Mouse (Mus musculus): ENCODE measurements at regions not wholly inside any gene's neighbourhood (a gene's known extent, or its start where the extent isn't known, plus 50 kb on each side); places are given as distances from the start of the nearest gene placed in this dataset.

GRCm38 (mm10) chr3:62159031-62159430 is 179.1 kb upstream of the Arhgef26 start:
- 54% methylated on average over 22 of the region's 22 CpGs for WGBS
- Histone ChIP-seq H3K27ac (ENCODE audit: low read length) (no peak overlapping the region), H3K4me3 (ENCODE audit: low read length) (no peak overlapping the region), H3K36me3 (ENCODE audit: control insufficient read depth, insufficient read depth) (no peaks in the 10 kb centered on the region), H3K9ac (ENCODE audit: low read length) (no peak overlapping the region), H3K27me3 (ENCODE audit: control insufficient read depth, insufficient read depth, low read length) (no peaks in the 10 kb centered on the region), H3K4me2 (ENCODE audit: low read depth, low read length) (no peak overlapping the region), H3K4me1 (ENCODE audit: control insufficient read depth, insufficient read depth, low read length) (no peaks in the 10 kb centered on the region), H3K9me3 (replicated peaks; ENCODE audit: control insufficient read depth, low read length) (peaks cover 17% of the 10 kb centered on the region)
- ATAC-seq (replicated peaks; ENCODE audit: extremely low read depth, insufficient read depth, low FRiP score), result peak; percentile 99

- Histone ChIP-seq H3K4me1 (ENCODE audit: control insufficient read depth, insufficient read depth, low read length) (no peaks in the 10 kb centered on the region), H3K9ac (ENCODE audit: low read length) (no peak overlapping the region), H3K4me3 (ENCODE audit: low read length) (no peak overlapping the region), H3K4me2 (ENCODE audit: low read depth, low read length) (no peak overlapping the region), H3K27me3 (ENCODE audit: control insufficient read depth, insufficient read depth, low read length) (no peaks in the 10 kb centered on the region), H3K36me3 (ENCODE audit: control insufficient read depth, insufficient read depth) (no peaks in the 10 kb centered on the region), H3K27ac (ENCODE audit: low read length) (no peak overlapping the region), H3K9me3 (replicated peaks; ENCODE audit: control insufficient read depth, low read length) (no peaks in the 10 kb centered on the region)
- ATAC-seq (replicated peaks; ENCODE audit: extremely low read depth, insufficient read depth, low FRiP score), result no peak
- 48% methylated on average over 4 of the region's 4 CpGs for WGBS
Observed at GRCm38 (mm10) chr3:62170647-62171046, 167.5 kb upstream of the Arhgef26 start.

GRCm38 (mm10) chr3:62187807-62188509 is 150.2 kb upstream of the Arhgef26 start:
- Histone ChIP-seq H3K4me3 (ENCODE audit: low read length) (no peak overlapping the region), H3K4me1 (ENCODE audit: control insufficient read depth, insufficient read depth, low read length) (no peaks in the 10 kb centered on the region), H3K27ac (ENCODE audit: low read length) (no peak overlapping the region), H3K36me3 (ENCODE audit: control insufficient read depth, insufficient read depth) (no peaks in the 10 kb centered on the region), H3K4me2 (ENCODE audit: low read depth, low read length) (no peak overlapping the region), H3K9ac (ENCODE audit: low read length) (no peak overlapping the region), H3K27me3 (ENCODE audit: control insufficient read depth, insufficient read depth, low read length) (no peaks in the 10 kb centered on the region), H3K9me3 (replicated peaks; ENCODE audit: control insufficient read depth, low read length) (no peaks in the 10 kb centered on the region)
- ATAC-seq (replicated peaks; ENCODE audit: extremely low read depth, insufficient read depth, low FRiP score), result no peak
- 78% methylated on average over 3 of the region's 3 CpGs for WGBS

GRCm38 (mm10) chr3:62192466-62192865 is 145.7 kb upstream of the Arhgef26 start:
- H3K27ac ChIP-seq (ENCODE audit: low read length), result no peak overlapping the region
- H3K9me3 ChIP-seq (replicated peaks; ENCODE audit: control insufficient read depth, low read length), result no peaks in the 10 kb centered on the region
- no peak overlapping the region for H3K9ac ChIP-seq (ENCODE audit: low read length)
- H3K27me3 ChIP-seq (ENCODE audit: control insufficient read depth, insufficient read depth, low read length), result no peaks in the 10 kb centered on the region
- H3K36me3 ChIP-seq (ENCODE audit: control insufficient read depth, insufficient read depth), result no peaks in the 10 kb centered on the region
- H3K4me3 ChIP-seq (ENCODE audit: low read length), result no peak overlapping the region
- H3K4me2 ChIP-seq (ENCODE audit: low read depth, low read length), result no peak overlapping the region
- ATAC-seq (replicated peaks; ENCODE audit: extremely low read depth, insufficient read depth, low FRiP score), result no peak
- no peaks in the 10 kb centered on the region for H3K4me1 ChIP-seq (ENCODE audit: control insufficient read depth, insufficient read depth, low read length)
- WGBS, result 32% methylated on average over 1 of the region's 1 CpGs

- no peaks in the 10 kb centered on the region for H3K27me3 ChIP-seq (ENCODE audit: control insufficient read depth, insufficient read depth, low read length)
- H3K36me3 ChIP-seq (ENCODE audit: control insufficient read depth, insufficient read depth), result no peaks in the 10 kb centered on the region
- no peak overlapping the region for H3K27ac ChIP-seq (ENCODE audit: low read length)
- H3K9me3 ChIP-seq (replicated peaks; ENCODE audit: control insufficient read depth, low read length), result no peaks in the 10 kb centered on the region
- WGBS, result 82% methylated on average over 4 of the region's 4 CpGs
- no peak overlapping the region for H3K4me2 ChIP-seq (ENCODE audit: low read depth, low read length)
- H3K9ac ChIP-seq (ENCODE audit: low read length), result no peak overlapping the region
- ATAC-seq (replicated peaks; ENCODE audit: extremely low read depth, insufficient read depth, low FRiP score), result no peak
- H3K4me3 ChIP-seq (ENCODE audit: low read length), result no peak overlapping the region
- no peaks in the 10 kb centered on the region for H3K4me1 ChIP-seq (ENCODE audit: control insufficient read depth, insufficient read depth, low read length)
Observed at GRCm38 (mm10) chr3:62194421-62194820, 143.7 kb upstream of the Arhgef26 start.

- Histone ChIP-seq H3K9ac (ENCODE audit: low read length) (no peak overlapping the region), H3K4me3 (ENCODE audit: low read length) (no peak overlapping the region), H3K4me1 (ENCODE audit: control insufficient read depth, insufficient read depth, low read length) (no peaks in the 10 kb centered on the region), H3K36me3 (ENCODE audit: control insufficient read depth, insufficient read depth) (no peaks in the 10 kb centered on the region), H3K4me2 (ENCODE audit: low read depth, low read length) (no peak overlapping the region), H3K27me3 (ENCODE audit: control insufficient read depth, insufficient read depth, low read length) (no peaks in the 10 kb centered on the region), H3K9me3 (replicated peaks; ENCODE audit: control insufficient read depth, low read length) (no peaks in the 10 kb centered on the region), H3K27ac (ENCODE audit: low read length) (no peak overlapping the region)
- WGBS, result 57% methylated on average over 1 of the region's 1 CpGs
- ATAC-seq (replicated peaks; ENCODE audit: extremely low read depth, insufficient read depth, low FRiP score), result no peak
Observed at GRCm38 (mm10) chr3:62196679-62197078, 141.5 kb upstream of the Arhgef26 start.

GRCm38 (mm10) chr3:62215806-62216205 is 122.3 kb upstream of the Arhgef26 start:
- no peak for ATAC-seq (replicated peaks; ENCODE audit: extremely low read depth, insufficient read depth, low FRiP score)
- H3K4me1 ChIP-seq (ENCODE audit: control insufficient read depth, insufficient read depth, low read length), result no peaks in the 10 kb centered on the region

GRCm38 (mm10) chr3:62217335-62217734 is 120.8 kb upstream of the Arhgef26 start:
- H3K9ac ChIP-seq (ENCODE audit: low read length), result no peak overlapping the region
- H3K27me3 ChIP-seq (ENCODE audit: control insufficient read depth, insufficient read depth, low read length), result no peaks in the 10 kb centered on the region
- H3K4me3 ChIP-seq (ENCODE audit: low read length), result no peak overlapping the region
- ATAC-seq (replicated peaks; ENCODE audit: extremely low read depth, insufficient read depth, low FRiP score), result no peak
- H3K27ac ChIP-seq (ENCODE audit: low read length), result no peak overlapping the region
- 76% methylated on average over 1 of the region's 1 CpGs for WGBS
- H3K4me1 ChIP-seq (ENCODE audit: control insufficient read depth, insufficient read depth, low read length), result no peaks in the 10 kb centered on the region
- H3K36me3 ChIP-seq (ENCODE audit: control insufficient read depth, insufficient read depth), result no peaks in the 10 kb centered on the region
- H3K4me2 ChIP-seq (ENCODE audit: low read depth, low read length), result no peak overlapping the region
- no peaks in the 10 kb centered on the region for H3K9me3 ChIP-seq (replicated peaks; ENCODE audit: control insufficient read depth, low read length)

More at GRCm38 (mm10) chr3:62215806-62216205, 122.3 kb upstream of the Arhgef26 start:
- H3K4me3 ChIP-seq (ENCODE audit: low read length), result no peak overlapping the region
- H3K27ac ChIP-seq (ENCODE audit: low read length), result no peak overlapping the region
- no peak overlapping the region for H3K9ac ChIP-seq (ENCODE audit: low read length)
- no peaks in the 10 kb centered on the region for H3K9me3 ChIP-seq (replicated peaks; ENCODE audit: control insufficient read depth, low read length)
- no peaks in the 10 kb centered on the region for H3K27me3 ChIP-seq (ENCODE audit: control insufficient read depth, insufficient read depth, low read length)
- no peaks in the 10 kb centered on the region for H3K36me3 ChIP-seq (ENCODE audit: control insufficient read depth, insufficient read depth)
- no peak overlapping the region for H3K4me2 ChIP-seq (ENCODE audit: low read depth, low read length)

GRCm38 (mm10) chr3:62227697-62228096 is 110.4 kb upstream of the Arhgef26 start:
- no peak for ATAC-seq (replicated peaks; ENCODE audit: extremely low read depth, insufficient read depth, low FRiP score)
- WGBS, result 60% methylated on average over 2 of the region's 2 CpGs
- no peaks in the 10 kb centered on the region for H3K27me3 ChIP-seq (ENCODE audit: control insufficient read depth, insufficient read depth, low read length)
- H3K4me1 ChIP-seq (ENCODE audit: control insufficient read depth, insufficient read depth, low read length), result no peaks in the 10 kb centered on the region
- no peak overlapping the region for H3K9ac ChIP-seq (ENCODE audit: low read length)
- no peak overlapping the region for H3K27ac ChIP-seq (ENCODE audit: low read length)
- no peaks in the 10 kb centered on the region for H3K9me3 ChIP-seq (replicated peaks; ENCODE audit: control insufficient read depth, low read length)
- H3K36me3 ChIP-seq (ENCODE audit: control insufficient read depth, insufficient read depth), result no peaks in the 10 kb centered on the region
- H3K4me2 ChIP-seq (ENCODE audit: low read depth, low read length), result no peak overlapping the region
- H3K4me3 ChIP-seq (ENCODE audit: low read length), result no peak overlapping the region

All from heart, embryonic 16.5 days (tissue).